Mouse (Mus musculus) liver, embryonic 16.5 days (tissue): Measurements from ENCODE around the gene Insig2. TPM values are rescaled to one million over a fixed set of nuclear protein-coding genes. Genes with fewer than 3 reads are reported as not detected.

ENCODE experiments used
- ATAC-seq: fragments of 200-750 bp; cut with Nextera tagmentation; 2 replicates; pipeline ENCODE4 v1.8.0; 2017; ENCODE audit warnings: low read depth, mild to moderate bottlenecking, moderate number of reproducible peaks, moderate library complexity
- H3K27ac ChIP-seq: fragments of 300-500 bp; sonication (generic); 2 replicates; pipeline ENCODE4 v1.5.1; 2014; ENCODE audit warnings: mild to moderate bottlenecking, low read length
- H3K27me3 ChIP-seq: fragments of 300-500 bp; sonication (generic); 2 replicates; pipeline ENCODE4 v1.6.1; 2014; ENCODE audit warnings: low read depth, low read length, mixed read lengths; ENCODE audit not compliant: control insufficient read depth, insufficient read depth
- H3K36me3 ChIP-seq: fragments of 300-500 bp; sonication (generic); 2 replicates; pipeline ENCODE4 v1.6.1; 2014; ENCODE audit warnings: mild to moderate bottlenecking; ENCODE audit not compliant: control insufficient read depth, insufficient read depth
- H3K4me1 ChIP-seq: fragments of 300-500 bp; sonication (generic); 2 replicates; pipeline ENCODE4 v1.6.1; 2014; ENCODE audit warnings: low read depth, low read length, mixed read lengths; ENCODE audit not compliant: control insufficient read depth
- H3K4me2 ChIP-seq: fragments of 300-500 bp; sonication (generic); 2 replicates; pipeline ENCODE4 v1.6.1; 2014; ENCODE audit warnings: low read depth, low read length, mixed read lengths
- H3K4me3 ChIP-seq: fragments of 300-500 bp; sonication (generic); 2 replicates; pipeline ENCODE4 v1.5.1; 2014; ENCODE audit warnings: low read depth, mild to moderate bottlenecking, low read length
- H3K9ac ChIP-seq: fragments of 300-500 bp; sonication (generic); 2 replicates; pipeline ENCODE4 v1.6.1; 2014; ENCODE audit warnings: low read depth, low read length
- H3K9me3 ChIP-seq: fragments of 300-500 bp; sonication (generic); replicated peaks from 2 replicates; pipeline ENCODE4 v1.6.1; 2016; ENCODE audit warnings: low read length; ENCODE audit not compliant: control insufficient read depth
- WGBS: fragments of 180-500 bp; shearing (Covaris S2); extraction: QIAGEN DNeasy Blood & Tissue Kit; methylation state at CpG from one replicate; pipeline ENCODE4 v1.1.7; 2014; ENCODE audit not compliant: insufficient replicate concordance; 5-methylcytosine and 5-hydroxymethylcytosine counted together
- polyA plus RNA-seq: library from polyadenylated mRNA; unstranded; fragments of >200 nt; fragmentation: Nextera tagmentation; extraction: Ambion mirVana; gene quantifications from 2 replicates; pipeline ENCODE4 v1.2.1, GENCODE M21; 2015

Gene Insig2
- polyA plus RNA-seq, 1 experiment from 2014 or later = 10.5 TPM

- Histone ChIP-seq H3K4me3 (no peak overlapping the region), H3K4me2 (no peak overlapping the region), H3K27me3 (no peaks in the 10 kb centered on the region), H3K9ac (no peak overlapping the region), H3K27ac (no peak overlapping the region), H3K4me1 (no peaks in the 10 kb centered on the region), H3K36me3 (no peaks in the 10 kb centered on the region), H3K9me3 (no peaks in the 10 kb centered on the region)
- no peak for ATAC-seq
- WGBS = 75% methylated on average over 5 of the region's 5 CpGs
These were observed 35.6 kb downstream of the Insig2 start for GRCm38 (mm10) chr1:121296717-121297255.

- whole genome bisulfite sequencing = 31% methylated on average over 3 of the region's 3 CpGs
- ATAC-seq = no peak
- Histone ChIP-seq H3K4me3 (no peak overlapping the region), H3K9me3 (no peaks in the 10 kb centered on the region), H3K4me1 (no peaks in the 10 kb centered on the region), H3K36me3 (no peaks in the 10 kb centered on the region), H3K27me3 (no peaks in the 10 kb centered on the region), H3K9ac (no peak overlapping the region), H3K27ac (no peak overlapping the region), H3K4me2 (no peak overlapping the region)
These were observed 38.8 kb downstream of the Insig2 start for GRCm38 (mm10) chr1:121293571-121293970.

GRCm38 (mm10) chr1:121290841-121291240 is 41.5 kb downstream of the Insig2 start:
- WGBS = 67% methylated on average over 10 of the region's 10 CpGs
- Histone ChIP-seq H3K27ac (no peak overlapping the region), H3K36me3 (no peaks in the 10 kb centered on the region), H3K4me3 (no peak overlapping the region), H3K4me2 (no peak overlapping the region), H3K9ac (no peak overlapping the region), H3K27me3 (no peaks in the 10 kb centered on the region), H3K9me3 (no peaks in the 10 kb centered on the region), H3K4me1 (no peaks in the 10 kb centered on the region)
- no peak for ATAC-seq

- Histone ChIP-seq H3K36me3 (no peaks in the 10 kb centered on the region), H3K9me3 (no peaks in the 10 kb centered on the region), H3K9ac (no peak overlapping the region), H3K4me3 (no peak overlapping the region), H3K27ac (no peak overlapping the region), H3K4me2 (no peak overlapping the region), H3K27me3 (no peaks in the 10 kb centered on the region), H3K4me1 (no peaks in the 10 kb centered on the region)
- 54% methylated on average over 5 of the region's 5 CpGs for WGBS
- ATAC-seq = no peak
These were observed 42.0 kb downstream of the Insig2 start for GRCm38 (mm10) chr1:121290340-121290739.

- no peak overlapping the region for H3K27ac ChIP-seq
- no peaks in the 10 kb centered on the region for H3K27me3 ChIP-seq
- no peak for ATAC-seq
- no peaks in the 10 kb centered on the region for H3K9me3 ChIP-seq
- no peak overlapping the region for H3K4me2 ChIP-seq
- H3K4me1 ChIP-seq = no peaks in the 10 kb centered on the region
- no peak overlapping the region for H3K9ac ChIP-seq
- H3K4me3 ChIP-seq = no peak overlapping the region
- WGBS = 49% methylated on average over 2 of the region's 2 CpGs
- H3K36me3 ChIP-seq = no peaks in the 10 kb centered on the region
These were observed 48.2 kb downstream of the Insig2 start for GRCm38 (mm10) chr1:121284197-121284596.

- Histone ChIP-seq H3K4me1 (no peaks in the 10 kb centered on the region), H3K9ac (no peak overlapping the region), H3K27me3 (no peaks in the 10 kb centered on the region), H3K4me2 (no peak overlapping the region), H3K27ac (no peak overlapping the region), H3K9me3 (no peaks in the 10 kb centered on the region), H3K36me3 (no peaks in the 10 kb centered on the region), H3K4me3 (no peak overlapping the region)
- no peak for ATAC-seq
- 63% methylated on average over 1 of the region's 1 CpGs for WGBS
These were observed 51.9 kb downstream of the Insig2 start for GRCm38 (mm10) chr1:121280501-121280900.

- Histone ChIP-seq H3K27ac (no peak overlapping the region), H3K36me3 (no peaks in the 10 kb centered on the region), H3K9ac (no peak overlapping the region), H3K4me3 (no peak overlapping the region), H3K4me2 (no peak overlapping the region), H3K9me3 (no peaks in the 10 kb centered on the region), H3K27me3 (no peaks in the 10 kb centered on the region), H3K4me1 (no peaks in the 10 kb centered on the region)
- WGBS = 39% methylated on average over 3 of the region's 3 CpGs
- no peak for ATAC-seq
These were observed 54.0 kb downstream of the Insig2 start for GRCm38 (mm10) chr1:121278370-121278769.

GRCm38 (mm10) chr1:121277466-121277865 is 54.9 kb downstream of the Insig2 start:
- 52% methylated on average over 4 of the region's 4 CpGs for WGBS

GRCm38 (mm10) chr1:121275961-121276506 is 56.4 kb downstream of the Insig2 start:
- Histone ChIP-seq H3K27ac (no peak overlapping the region), H3K4me1 (no peaks in the 10 kb centered on the region), H3K36me3 (no peaks in the 10 kb centered on the region), H3K4me3 (no peak overlapping the region), H3K4me2 (no peak overlapping the region), H3K9ac (no peak overlapping the region), H3K27me3 (no peaks in the 10 kb centered on the region), H3K9me3 (no peaks in the 10 kb centered on the region)
- ATAC-seq = no peak
- WGBS = 36% methylated on average over 3 of the region's 3 CpGs

More at GRCm38 (mm10) chr1:121277466-121277865, 54.9 kb downstream of the Insig2 start:
- no peaks in the 10 kb centered on the region for H3K9me3 ChIP-seq
- H3K27ac ChIP-seq = no peak overlapping the region
- ATAC-seq = no peak
- H3K4me2 ChIP-seq = no peak overlapping the region
- no peak overlapping the region for H3K9ac ChIP-seq
- no peaks in the 10 kb centered on the region for H3K27me3 ChIP-seq
- H3K36me3 ChIP-seq = no peaks in the 10 kb centered on the region
- no peak overlapping the region for H3K4me3 ChIP-seq
- H3K4me1 ChIP-seq = no peaks in the 10 kb centered on the region
